Mouse (Mus musculus) lung, postnatal 0 days (tissue): ENCODE measurements around the gene Toe1. TPM values are rescaled to one million over a fixed set of nuclear protein-coding genes. Genes with fewer than 3 reads are reported as not detected.
A peak's percentile ranks its signal among the peaks of the same experiment; 100 is the strongest.

Experiments
- ATAC-seq: fragments of 200-750 bp; cut with Nextera tagmentation; 2 replicates; pipeline ENCODE4 v1.8.0; 2017; ENCODE audit warnings: moderate library complexity
- DNase-seq: peaks from one replicate; pipeline ENCODE4 v3.0.0-alpha.2; 2016; ENCODE audit warnings: low spot score
- H3K27ac ChIP-seq: fragments of 300-500 bp; sonication (generic); 2 replicates; pipeline ENCODE4 v1.5.1; 2014; ENCODE audit warnings: antibody characterized with exemption, mild to moderate bottlenecking, low read length, mixed read lengths
- H3K27me3 ChIP-seq: fragments of 300-500 bp; sonication (generic); replicated peaks from 2 replicates; pipeline ENCODE4 v1.6.1; 2014; ENCODE audit warnings: low read length, mixed read lengths; ENCODE audit not compliant: insufficient read depth
- H3K36me3 ChIP-seq: fragments of 300-500 bp; sonication (generic); 2 replicates; pipeline ENCODE4 v1.6.1; 2014; ENCODE audit warnings: low read length, mixed read lengths; ENCODE audit not compliant: insufficient read depth
- H3K4me1 ChIP-seq: fragments of 300-500 bp; sonication (generic); 2 replicates; pipeline ENCODE4 v1.6.1; 2014; ENCODE audit warnings: antibody characterized with exemption, low read depth, low read length, mixed read lengths; ENCODE audit not compliant: insufficient read depth
- H3K4me2 ChIP-seq: fragments of 300-500 bp; sonication (generic); replicated peaks from 2 replicates; pipeline ENCODE4 v1.6.1; 2014; ENCODE audit warnings: low read depth, mild to moderate bottlenecking, low read length, moderate library complexity, mixed read lengths
- H3K4me3 ChIP-seq: fragments of 300-500 bp; sonication (generic); 2 replicates; pipeline ENCODE4 v1.5.1; 2014; ENCODE audit warnings: low read depth, low read length
- H3K9ac ChIP-seq: fragments of 300-500 bp; sonication (generic); replicated peaks from 2 replicates; pipeline ENCODE4 v1.6.1; 2014; ENCODE audit warnings: low read depth, mild to moderate bottlenecking
- H3K9me3 ChIP-seq: fragments of 300-500 bp; sonication (generic); 2 replicates; pipeline ENCODE4 v1.6.1; 2016; ENCODE audit warnings: low read length, mixed read lengths
- CTCF ChIP-seq: IDR thresholded peaks from 2 replicates; pipeline ENCODE4 v1.5.1; 2016; ENCODE audit warnings: antibody characterized with exemption, mild to moderate bottlenecking
- EP300 ChIP-seq: IDR thresholded peaks from 2 replicates; pipeline ENCODE4 v1.6.1; 2016; ENCODE audit warnings: antibody characterized with exemption, mild to moderate bottlenecking, control low read depth
- WGBS: fragments of 180-500 bp; shearing (Covaris S2); extraction: QIAGEN DNeasy Blood & Tissue Kit; methylation state at CpG from one replicate; pipeline ENCODE4 v1.1.7; 2014; 5-methylcytosine and 5-hydroxymethylcytosine counted together
- polyA plus RNA-seq: library from polyadenylated mRNA; unstranded; fragments of >200 nt; fragmentation: Nextera tagmentation; extraction: Ambion mirVana; gene quantifications from 2 replicates; pipeline ENCODE4 v1.2.1, GENCODE M21; 2015

The Toe1 gene
- polyA plus RNA-seq, 1 experiment from 2014 or later: 20.7 TPM

DNA sequence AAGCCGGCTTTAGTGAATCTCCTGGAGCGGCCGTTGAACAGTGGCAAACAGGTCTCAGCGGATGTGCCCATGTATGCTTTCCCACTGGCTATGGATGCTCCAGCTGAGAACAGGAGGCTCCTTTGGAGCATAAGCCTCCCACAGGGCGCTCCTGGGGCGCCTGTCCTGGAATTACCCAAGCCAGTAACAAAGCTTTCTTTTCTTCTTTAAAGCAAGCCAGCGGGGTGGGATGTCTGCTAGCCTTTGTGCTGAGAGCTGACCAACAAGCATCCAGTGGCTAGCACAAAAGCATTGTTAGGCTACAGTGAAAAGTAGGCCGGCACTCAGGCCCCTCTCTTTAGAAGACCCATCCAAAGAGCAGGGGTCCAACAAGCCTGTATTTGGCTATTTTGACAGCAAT lies 25.3 kb downstream of the Toe1 start:
- Histone ChIP-seq H3K4me3 (no peak overlapping the region), H3K9ac (no peak overlapping the region), H3K27me3 (no peaks in the 10 kb centered on the region), H3K27ac (no peak overlapping the region), H3K9me3 (no peaks in the 10 kb centered on the region), H3K36me3 (no peaks in the 10 kb centered on the region), H3K4me1 (no peaks in the 10 kb centered on the region), H3K4me2 (no peak overlapping the region)
- ATAC-seq (no peak), DNase-seq (no peak)
- 33% methylated on average over 8 of the region's 8 CpGs for WGBS
- TF ChIP-seq EP300: no peak
- no peak for TF ChIP-seq CTCF

DNA sequence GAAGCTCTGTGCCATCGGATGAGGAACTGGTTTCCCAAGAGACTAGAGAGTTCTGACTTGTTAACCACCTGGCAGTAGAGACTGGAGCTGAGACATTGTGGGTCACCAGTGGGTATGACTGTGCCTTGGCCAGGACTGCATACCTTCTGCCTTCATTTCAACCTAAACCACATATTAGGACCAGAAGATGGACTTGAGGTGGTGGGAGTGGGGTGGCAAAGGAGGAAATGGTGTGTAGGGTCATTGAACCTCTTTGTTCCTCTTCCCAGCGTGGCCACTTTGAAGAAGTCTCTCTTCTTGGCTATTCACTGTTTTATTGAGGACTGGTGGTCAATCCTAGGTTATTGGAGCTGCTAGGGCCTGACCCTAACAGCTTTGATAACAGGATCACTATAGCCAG lies 26.1 kb downstream of the Toe1 start:
- Histone ChIP-seq H3K9me3 (no peaks in the 10 kb centered on the region), H3K4me3 (no peak overlapping the region), H3K4me1 (no peaks in the 10 kb centered on the region), H3K27me3 (no peaks in the 10 kb centered on the region), H3K4me2 (no peak overlapping the region), H3K36me3 (no peaks in the 10 kb centered on the region), H3K9ac (no peak overlapping the region), H3K27ac (no peak overlapping the region)
- TF ChIP-seq CTCF (no peak), EP300 (no peak)
- no peak for DNase-seq
- 40% methylated on average over 2 of the region's 2 CpGs for WGBS
- no peak for ATAC-seq

DNA sequence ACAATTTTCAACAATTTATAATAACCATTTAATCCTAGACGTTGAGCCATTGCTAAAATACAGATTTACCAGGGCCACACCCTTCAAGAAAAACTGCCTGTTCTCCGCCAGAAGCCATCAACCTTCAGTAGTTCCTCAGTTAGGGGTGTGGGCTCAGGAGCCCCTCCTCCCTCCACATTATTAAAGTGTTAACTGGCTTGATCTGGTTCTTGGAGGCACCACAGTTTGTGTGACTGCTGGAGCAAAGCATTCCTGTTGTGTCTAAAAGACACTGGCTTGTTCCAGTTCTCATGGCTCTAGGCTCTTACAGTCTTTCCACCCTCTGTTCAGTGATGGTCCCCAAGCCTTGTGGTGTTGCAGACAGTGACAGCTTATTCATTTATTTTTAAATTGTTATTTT lies 26.9 kb downstream of the Toe1 start:
- DNase-seq: no peak
- 67% methylated on average over 2 of the region's 2 CpGs for WGBS
- Histone ChIP-seq H3K27ac (no peak overlapping the region), H3K4me2 (no peak overlapping the region), H3K9me3 (no peaks in the 10 kb centered on the region), H3K36me3 (no peaks in the 10 kb centered on the region), H3K4me1 (no peaks in the 10 kb centered on the region), H3K27me3 (no peaks in the 10 kb centered on the region), H3K9ac (no peak overlapping the region), H3K4me3 (no peak overlapping the region)
- no peak for ATAC-seq
- TF ChIP-seq EP300 (no peak), CTCF (no peak)

DNA sequence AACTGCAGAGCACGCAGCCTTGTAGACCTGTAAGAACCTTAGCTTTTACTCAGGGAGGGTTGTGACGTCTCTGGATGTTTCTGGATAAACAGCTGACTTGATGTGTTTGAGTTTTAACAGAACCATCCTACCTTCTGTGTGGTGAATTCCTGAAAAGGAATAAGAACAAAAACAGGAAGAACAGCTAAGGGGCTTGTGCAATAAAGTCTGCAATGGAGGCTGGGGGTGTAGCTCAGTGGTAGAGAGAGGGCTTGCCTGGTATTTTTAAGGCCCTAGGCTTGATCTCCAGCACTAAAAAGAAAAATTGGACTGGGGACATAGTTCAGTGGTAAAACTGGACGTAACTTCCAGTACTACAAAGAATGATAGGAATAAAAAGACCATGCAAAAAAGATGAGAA lies 30.4 kb downstream of the Toe1 start:
- DNase-seq: no peak
- Histone ChIP-seq H3K4me3 (no peak overlapping the region), H3K9me3 (no peaks in the 10 kb centered on the region), H3K4me1 (no peaks in the 10 kb centered on the region), H3K27me3 (no peaks in the 10 kb centered on the region), H3K36me3 (no peaks in the 10 kb centered on the region), H3K27ac (no peak overlapping the region), H3K4me2 (no peak overlapping the region), H3K9ac (no peak overlapping the region)
- TF ChIP-seq CTCF (no peak), EP300 (no peak)
- WGBS: 87% methylated on average over 3 of the region's 3 CpGs
- no peak for ATAC-seq

DNA sequence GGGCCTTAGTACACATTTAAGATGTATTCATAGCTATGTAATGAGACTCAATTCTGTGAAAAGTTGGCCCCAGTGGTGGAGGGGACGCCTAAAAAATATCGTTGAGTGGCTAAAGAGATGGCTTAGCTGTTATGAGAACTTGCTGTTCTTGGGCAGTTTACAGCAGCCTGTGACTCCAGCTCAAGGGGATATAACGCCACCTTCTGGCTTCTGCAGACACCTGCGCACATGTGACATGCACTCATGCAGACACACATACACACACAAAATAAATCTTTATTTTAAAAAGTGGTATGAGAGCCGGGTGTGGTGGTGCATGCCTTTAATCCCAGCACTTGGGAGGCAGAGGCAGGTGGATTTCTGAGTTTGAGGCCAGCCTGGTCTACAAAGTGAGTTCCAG lies 31.0 kb downstream of the Toe1 start:
- Histone ChIP-seq H3K4me3 (no peak overlapping the region), H3K27ac (no peak overlapping the region), H3K9ac (no peak overlapping the region), H3K9me3 (no peaks in the 10 kb centered on the region), H3K4me2 (no peak overlapping the region), H3K36me3 (no peaks in the 10 kb centered on the region), H3K4me1 (no peaks in the 10 kb centered on the region), H3K27me3 (no peaks in the 10 kb centered on the region)
- ATAC-seq (no peak), DNase-seq (no peak)
- WGBS: 90% methylated on average over 5 of the region's 5 CpGs
- no peak for TF ChIP-seq EP300
- TF ChIP-seq CTCF: peak; percentile 19; the same call in 1 of the 2 replicates

DNA sequence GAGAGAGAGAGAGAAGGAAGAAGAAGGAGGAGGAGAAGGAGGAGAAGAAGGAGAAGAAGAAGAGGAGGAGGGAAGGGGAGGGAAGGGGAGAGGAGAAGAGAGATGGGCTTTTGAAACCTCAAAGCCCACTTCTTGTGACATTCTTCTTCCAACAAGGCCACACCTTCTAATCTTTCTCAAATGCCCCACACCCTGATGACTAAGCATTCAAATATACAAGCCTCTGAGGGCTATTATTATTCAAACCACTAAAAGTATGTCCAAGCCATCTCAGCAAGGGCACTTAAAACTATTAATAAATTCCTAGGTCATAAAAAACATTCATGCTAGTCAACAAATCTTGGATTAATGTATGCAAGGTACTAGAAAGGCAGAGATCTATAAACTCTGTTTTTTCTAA lies 38.4 kb downstream of the Toe1 start:
- peak; percentile 67 for DNase-seq
- Histone ChIP-seq H3K36me3 (no peaks in the 10 kb centered on the region), H3K4me2 (no peak overlapping the region), H3K4me3 (no peak overlapping the region), H3K4me1 (no peaks in the 10 kb centered on the region), H3K27ac (no peak overlapping the region), H3K27me3 (no peaks in the 10 kb centered on the region), H3K9ac (no peak overlapping the region), H3K9me3 (no peaks in the 10 kb centered on the region)
- peak; percentile 65 for ATAC-seq
- TF ChIP-seq CTCF (no peak), EP300 (peak; percentile 55; the same call in 1 of the 2 replicates)

GRCm38 (mm10) chr4:116768510-116768909 lies 38.9 kb downstream of the Toe1 start:
- Histone ChIP-seq H3K9me3 (no peaks in the 10 kb centered on the region), H3K36me3 (no peaks in the 10 kb centered on the region), H3K4me3 (no peak overlapping the region), H3K4me1 (no peaks in the 10 kb centered on the region), H3K4me2 (no peak overlapping the region), H3K27ac (no peak overlapping the region), H3K9ac (no peak overlapping the region), H3K27me3 (no peaks in the 10 kb centered on the region)
- TF ChIP-seq EP300: no peak
- no peak for TF ChIP-seq CTCF
- no peak for DNase-seq
- ATAC-seq: no peak
- WGBS: 77% methylated on average over 5 of the region's 5 CpGs
